Mouse (Mus musculus) heart, postnatal 0 days (tissue): ENCODE results near the gene Acsl6.
"Not testable (repeated sequence)": the region's sequence is repeated elsewhere in the genome, so short reads cannot be mapped to it uniquely, and the experiment has no call there.

Experiments
- CTCF ChIP-seq: IDR thresholded peaks from 2 replicates; pipeline ENCODE4 v1.5.1; 2016; ENCODE audit warnings: antibody characterized with exemption, control low read depth, low read depth
- EP300 ChIP-seq: IDR thresholded peaks from 2 replicates; pipeline ENCODE4 v1.6.1; 2016; ENCODE audit warnings: antibody characterized with exemption, low read depth

DNA sequence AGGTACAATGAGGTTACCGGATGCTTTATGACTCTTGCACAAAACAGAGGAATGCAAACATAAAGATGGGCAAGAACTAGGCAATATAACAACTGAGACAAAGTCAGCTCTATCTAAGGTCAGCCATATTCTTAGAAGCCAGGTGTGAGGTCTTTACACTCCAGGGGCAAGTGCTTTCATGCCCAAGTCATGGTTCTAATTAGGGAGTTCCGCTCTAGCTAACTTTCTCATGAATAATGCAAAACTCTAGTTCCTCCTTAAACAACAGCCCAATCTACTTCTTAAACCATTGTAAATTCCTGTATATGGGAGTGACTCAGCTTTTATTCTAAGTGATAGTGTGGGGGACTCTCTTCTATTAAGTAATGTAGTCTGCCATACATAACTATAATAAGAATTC lies 6.1 kb upstream of the Acsl6 start:
- not testable (repeated sequence) for TF ChIP-seq CTCF, EP300
